Mouse (Mus musculus) midbrain, embryonic 16.5 days (tissue): Measurements from ENCODE around the gene Adssl1. TPM values are rescaled to one million over a fixed set of nuclear protein-coding genes. Genes with fewer than 3 reads are reported as not detected.
A peak's percentile ranks its signal among the peaks of the same experiment; 100 is the strongest.

Experiments
- ATAC-seq: fragments of 200-750 bp; cut with Nextera tagmentation; 2 replicates; pipeline ENCODE4 v1.8.0; 2017; ENCODE audit warnings: moderate TSS enrichment
- H3K27ac ChIP-seq: fragments of 300-500 bp; sonication (generic); 2 replicates; pipeline ENCODE4 v1.5.1; 2014; ENCODE audit warnings: mild to moderate bottlenecking, low read length, mixed read lengths
- H3K27me3 ChIP-seq: fragments of 300-500 bp; sonication (generic); 2 replicates; pipeline ENCODE4 v1.6.1; 2014; ENCODE audit warnings: low read depth, low read length, mixed read lengths; ENCODE audit not compliant: control insufficient read depth, insufficient read depth
- H3K36me3 ChIP-seq: fragments of 300-500 bp; sonication (generic); 2 replicates; pipeline ENCODE4 v1.6.1; 2014; ENCODE audit warnings: mild to moderate bottlenecking, low read length, moderate library complexity, mixed read lengths; ENCODE audit not compliant: control insufficient read depth, insufficient read depth
- H3K4me1 ChIP-seq: fragments of 300-500 bp; sonication (generic); 2 replicates; pipeline ENCODE4 v1.6.1; 2014; ENCODE audit warnings: mild to moderate bottlenecking, low read length, mixed read lengths; ENCODE audit not compliant: control insufficient read depth, insufficient read depth
- H3K4me2 ChIP-seq: fragments of 300-500 bp; sonication (generic); 2 replicates; pipeline ENCODE4 v1.6.1; 2014; ENCODE audit warnings: mild to moderate bottlenecking, low read length, mixed read lengths
- H3K4me3 ChIP-seq: fragments of 300-500 bp; sonication (generic); 2 replicates; pipeline ENCODE4 v1.5.1; 2014; ENCODE audit warnings: low read depth, mild to moderate bottlenecking, low read length, moderate library complexity, mixed read lengths
- H3K9ac ChIP-seq: fragments of 300-500 bp; sonication (generic); 2 replicates; pipeline ENCODE4 v1.6.1; 2014; ENCODE audit warnings: low read depth, low read length, mixed read lengths
- H3K9me3 ChIP-seq: fragments of 300-500 bp; sonication (generic); replicated peaks from 2 replicates; pipeline ENCODE4 v1.6.1; 2014; ENCODE audit warnings: mild to moderate bottlenecking, low read length, mixed read lengths; ENCODE audit not compliant: control insufficient read depth, poor library complexity, severe bottlenecking
- WGBS: fragments of 180-500 bp; shearing (Covaris S2); extraction: QIAGEN DNeasy Blood & Tissue Kit; methylation state at CpG from one replicate; pipeline ENCODE4 v1.1.7; 2014; 5-methylcytosine and 5-hydroxymethylcytosine counted together
- polyA plus RNA-seq: library from polyadenylated mRNA; unstranded; fragments of >200 nt; fragmentation: Nextera tagmentation; extraction: Ambion mirVana; gene quantifications from 2 replicates; pipeline ENCODE4 v1.2.1, GENCODE M21; 2015

The Adssl1 gene
- polyA plus RNA-seq, 1 experiment from 2014 or later, result 4.0 TPM

DNA sequence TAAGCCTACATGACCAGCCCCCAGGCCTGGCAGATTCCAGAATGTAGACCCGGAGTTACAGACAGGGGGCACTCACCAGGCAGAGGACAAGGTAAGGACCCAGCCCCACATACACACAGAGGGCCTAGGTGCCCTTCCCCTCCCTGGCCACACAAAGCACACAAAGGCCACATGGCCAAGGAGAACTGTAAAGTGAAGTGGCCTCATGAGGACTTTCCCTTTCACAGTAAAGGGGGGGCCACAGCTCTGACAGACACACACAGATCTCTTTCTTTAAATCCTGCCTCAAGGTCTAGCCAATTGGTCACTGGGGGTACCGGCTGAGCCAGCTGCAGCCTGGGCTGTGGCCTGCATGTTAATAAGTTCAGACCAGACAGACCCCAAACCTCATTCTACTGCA lies 44.3 kb downstream of the Adssl1 start:
- peak; percentile 32 for ATAC-seq
- Histone ChIP-seq H3K4me1 (peaks cover 40% of the 10 kb centered on the region), H3K9me3 (no peaks in the 10 kb centered on the region), H3K9ac (peak overlapping the region; percentile 40), H3K27ac (peak overlapping the region; percentile 66), H3K4me3 (no peak overlapping the region), H3K4me2 (peak overlapping the region; percentile 28), H3K36me3 (peaks cover 26% of the 10 kb centered on the region), H3K27me3 (no peaks in the 10 kb centered on the region)
- WGBS, result 12% methylated on average over 2 of the region's 2 CpGs

DNA sequence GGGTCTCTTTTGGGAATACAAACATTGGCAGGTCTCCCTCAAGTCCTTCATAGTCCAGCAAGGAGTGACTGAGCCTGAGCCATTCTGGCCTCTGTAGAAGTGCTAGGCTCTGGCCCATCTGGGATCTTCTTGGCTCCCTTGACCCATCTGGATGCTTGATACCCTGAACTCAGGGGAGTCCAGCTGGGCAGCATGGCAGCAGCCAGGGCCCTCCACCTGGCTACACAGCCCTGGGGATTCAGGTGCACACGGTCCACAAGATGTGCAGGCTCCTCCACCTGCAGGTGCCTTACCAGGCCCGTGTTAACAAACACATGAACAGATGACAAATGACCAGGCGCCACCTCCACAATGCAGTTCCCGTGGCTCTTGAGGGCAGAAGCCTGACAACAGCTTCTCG lies 44.8 kb downstream of the Adssl1 start:
- 50% methylated on average over 5 of the region's 5 CpGs for WGBS
- H3K4me2 ChIP-seq, result no peak overlapping the region
- H3K9ac ChIP-seq, result peak overlapping the region; percentile 46

DNA sequence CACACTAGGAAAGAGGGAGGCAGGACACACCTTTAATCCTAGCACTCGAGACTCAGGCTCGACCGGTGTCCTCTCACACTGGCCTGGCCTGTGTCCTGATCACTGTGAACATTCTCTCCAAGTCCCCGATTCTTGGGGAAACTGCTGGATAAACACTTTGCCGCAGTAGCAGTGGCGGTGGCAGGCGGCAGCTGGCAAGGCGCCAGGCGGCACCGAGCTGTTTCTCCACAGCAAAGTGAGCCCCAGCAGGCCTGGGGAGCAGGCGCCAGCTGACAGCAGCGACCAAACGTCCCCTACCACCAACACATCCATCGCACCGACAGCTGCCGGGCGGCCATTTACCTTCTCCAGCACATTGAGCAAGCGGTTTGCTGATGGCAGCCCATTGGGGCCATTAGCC lies 45.6 kb downstream of the Adssl1 start:
- no peak overlapping the region for H3K4me3 ChIP-seq
- peak overlapping the region; percentile 37 for H3K9ac ChIP-seq
- 26% methylated on average over 18 of the region's 18 CpGs for WGBS
- H3K27ac ChIP-seq, result peak overlapping the region; percentile 77
- ATAC-seq, result no peak
- H3K4me1 ChIP-seq, result peaks cover 40% of the 10 kb centered on the region
- H3K4me2 ChIP-seq, result peak overlapping the region; percentile 19; the same call in 1 of the 2 replicates
- no peaks in the 10 kb centered on the region for H3K27me3 ChIP-seq
- H3K9me3 ChIP-seq, result no peaks in the 10 kb centered on the region
- H3K36me3 ChIP-seq, result peaks cover 24% of the 10 kb centered on the region; the same call in 1 of the 2 replicates

More for the DNA sequence above, 44.8 kb downstream of the Adssl1 start:
- ATAC-seq, result no peak
- Histone ChIP-seq H3K9me3 (no peaks in the 10 kb centered on the region), H3K27me3 (no peaks in the 10 kb centered on the region), H3K4me3 (no peak overlapping the region), H3K36me3 (peaks cover 25% of the 10 kb centered on the region; the same call in 1 of the 2 replicates), H3K4me1 (peaks cover 40% of the 10 kb centered on the region), H3K27ac (peak overlapping the region; percentile 77)

DNA sequence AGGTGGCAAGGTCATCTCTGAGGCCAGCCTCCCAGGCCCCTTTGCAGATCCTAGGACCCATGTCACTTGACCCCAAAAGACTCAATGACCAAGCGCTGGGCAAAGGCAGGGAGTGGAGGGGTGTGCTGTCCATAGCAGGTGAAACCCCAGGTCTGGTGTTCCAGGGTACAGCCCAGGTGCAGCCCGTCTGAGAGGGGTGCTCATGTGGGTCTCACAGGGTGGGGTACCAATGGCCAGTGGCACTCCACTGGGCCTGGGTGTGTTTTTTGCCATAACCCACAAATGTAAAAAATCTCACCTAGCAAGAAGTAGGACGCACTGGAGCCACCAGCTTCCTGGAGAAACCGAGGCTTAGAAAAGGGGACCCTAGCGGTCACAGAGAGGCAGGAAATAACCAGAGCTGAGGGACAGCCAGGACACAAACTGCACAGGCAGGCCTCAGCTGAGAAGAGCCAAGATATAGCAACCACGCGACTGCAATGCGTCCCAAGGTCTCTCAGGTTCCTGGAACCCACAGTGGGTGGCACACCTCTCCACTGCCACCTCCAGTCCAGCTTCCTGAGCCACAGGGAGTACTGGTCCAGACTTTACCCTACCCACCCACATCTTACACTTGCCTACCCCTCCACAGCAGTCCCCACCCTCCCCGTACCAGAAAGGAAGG lies 46.2 kb downstream of the Adssl1 start:
- H3K9me3 ChIP-seq, result no peaks in the 10 kb centered on the region
- H3K9ac ChIP-seq, result peak overlapping the region; percentile 37

DNA sequence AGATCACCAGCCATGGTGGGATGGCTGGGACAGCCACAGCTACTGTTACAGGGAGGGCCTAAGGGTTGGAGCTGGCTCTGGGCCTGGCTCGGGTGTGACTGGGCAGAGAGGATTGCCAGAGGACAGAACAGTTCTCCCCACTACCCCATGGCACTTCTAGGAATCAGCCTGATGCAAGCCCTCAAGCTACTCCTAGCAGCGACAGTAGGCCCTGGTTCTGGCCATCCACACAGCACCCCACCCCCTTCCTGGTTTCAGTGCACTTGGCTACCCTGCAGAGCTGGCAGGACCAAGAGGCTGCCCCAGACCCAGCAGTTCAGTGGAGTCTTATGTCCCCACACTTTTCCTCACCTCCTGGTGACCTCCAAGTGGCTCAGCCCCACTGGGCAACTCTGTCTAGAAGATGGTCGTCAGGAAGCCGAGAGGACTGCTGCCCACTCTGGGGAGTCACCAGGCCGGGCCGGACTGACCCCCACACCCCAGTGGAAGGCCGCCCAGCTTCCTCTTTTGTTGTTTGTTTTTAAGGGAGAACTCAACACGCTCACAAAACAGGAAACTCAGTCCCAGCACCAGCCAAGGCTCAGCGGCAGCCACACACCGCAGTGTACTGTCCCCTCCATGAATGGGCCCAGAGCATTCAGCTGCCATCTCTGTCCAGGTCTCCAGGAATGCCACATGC lies 47.9 kb downstream of the Adssl1 start:
- H3K9me3 ChIP-seq, result no peaks in the 10 kb centered on the region
- H3K4me3 ChIP-seq, result no peak overlapping the region
- no peak overlapping the region for H3K9ac ChIP-seq
- no peaks in the 10 kb centered on the region for H3K27me3 ChIP-seq
- WGBS, result 81% methylated on average over 10 of the region's 10 CpGs
- H3K27ac ChIP-seq, result no peak overlapping the region
- ATAC-seq, result no peak
- H3K4me1 ChIP-seq, result peaks cover 48% of the 10 kb centered on the region
- H3K4me2 ChIP-seq, result no peak overlapping the region
- peaks cover 12% of the 10 kb centered on the region; the same call in 1 of the 2 replicates for H3K36me3 ChIP-seq

More for the DNA sequence above, 46.2 kb downstream of the Adssl1 start:
- Histone ChIP-seq H3K27ac (peak overlapping the region; percentile 77), H3K27me3 (no peaks in the 10 kb centered on the region), H3K36me3 (peaks cover 19% of the 10 kb centered on the region; the same call in 1 of the 2 replicates), H3K4me2 (peak overlapping the region; percentile 19; the same call in 1 of the 2 replicates), H3K4me1 (peaks cover 39% of the 10 kb centered on the region), H3K4me3 (no peak overlapping the region)
- no peak for ATAC-seq
- WGBS, result 90% methylated on average over 9 of the region's 9 CpGs

DNA sequence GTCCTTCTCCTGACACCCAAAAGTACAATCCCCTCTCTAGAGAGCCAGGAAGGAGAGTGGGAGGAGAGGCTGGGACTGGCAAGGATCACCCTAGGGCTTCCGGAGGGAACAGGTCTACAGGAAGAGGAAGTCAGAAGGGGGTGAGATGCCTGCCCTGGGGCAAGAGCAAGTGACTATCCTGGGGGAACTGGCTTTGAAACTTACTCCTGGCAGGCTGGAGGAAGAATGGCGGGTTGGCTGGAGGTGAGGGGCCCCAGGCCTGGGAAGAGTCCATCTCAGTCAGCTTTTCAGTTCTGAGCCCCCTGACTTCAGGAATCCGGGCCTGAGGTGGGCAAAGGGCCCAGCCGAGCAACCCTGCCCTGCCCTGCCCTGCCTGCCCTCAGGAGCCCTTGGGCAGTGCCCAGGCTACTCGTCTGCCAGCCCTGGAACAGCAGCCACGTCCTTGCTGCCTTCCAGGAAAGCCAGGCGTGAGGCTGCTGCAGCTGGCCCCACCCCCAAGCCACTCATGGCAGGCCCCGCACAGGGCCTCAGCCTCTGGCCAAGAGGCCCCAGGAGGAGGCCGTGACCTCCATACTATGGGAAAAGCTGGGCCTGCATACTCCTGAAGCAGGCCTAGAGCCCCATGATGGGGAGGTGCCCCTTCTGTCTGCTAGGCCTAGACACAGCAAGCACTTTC lies 51.0 kb downstream of the Adssl1 start:
- H3K4me3 ChIP-seq, result no peak overlapping the region
- no peak overlapping the region for H3K9ac ChIP-seq
- H3K4me1 ChIP-seq, result peaks cover 32% of the 10 kb centered on the region
- H3K27ac ChIP-seq, result no peak overlapping the region
- H3K4me2 ChIP-seq, result no peak overlapping the region
- ATAC-seq, result no peak
- no peaks in the 10 kb centered on the region for H3K27me3 ChIP-seq
- 49% methylated on average over 9 of the region's 9 CpGs for WGBS
- H3K36me3 ChIP-seq, result peaks cover 12% of the 10 kb centered on the region; the same call in 1 of the 2 replicates
- H3K9me3 ChIP-seq, result no peaks in the 10 kb centered on the region

DNA sequence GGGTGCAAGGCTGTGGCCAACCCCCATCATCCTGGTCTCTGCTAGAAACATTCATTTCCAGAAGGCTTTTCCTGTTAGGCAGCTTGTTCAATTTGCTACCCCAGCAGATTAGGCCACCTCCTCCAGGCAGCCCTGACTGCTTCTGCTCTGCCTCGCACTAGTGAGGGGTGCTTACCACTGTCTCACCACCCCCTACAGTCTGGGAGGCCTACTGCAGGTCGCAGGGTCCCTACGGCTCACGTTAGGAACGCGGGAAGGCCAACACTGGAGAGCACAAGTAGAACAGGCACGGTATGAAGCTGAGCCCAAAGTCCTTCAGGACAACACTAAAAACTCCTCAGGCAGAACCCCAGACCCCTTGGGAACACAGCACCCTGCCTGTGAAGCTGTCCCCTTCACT lies 52.0 kb downstream of the Adssl1 start:
- no peak overlapping the region for H3K27ac ChIP-seq

DNA sequence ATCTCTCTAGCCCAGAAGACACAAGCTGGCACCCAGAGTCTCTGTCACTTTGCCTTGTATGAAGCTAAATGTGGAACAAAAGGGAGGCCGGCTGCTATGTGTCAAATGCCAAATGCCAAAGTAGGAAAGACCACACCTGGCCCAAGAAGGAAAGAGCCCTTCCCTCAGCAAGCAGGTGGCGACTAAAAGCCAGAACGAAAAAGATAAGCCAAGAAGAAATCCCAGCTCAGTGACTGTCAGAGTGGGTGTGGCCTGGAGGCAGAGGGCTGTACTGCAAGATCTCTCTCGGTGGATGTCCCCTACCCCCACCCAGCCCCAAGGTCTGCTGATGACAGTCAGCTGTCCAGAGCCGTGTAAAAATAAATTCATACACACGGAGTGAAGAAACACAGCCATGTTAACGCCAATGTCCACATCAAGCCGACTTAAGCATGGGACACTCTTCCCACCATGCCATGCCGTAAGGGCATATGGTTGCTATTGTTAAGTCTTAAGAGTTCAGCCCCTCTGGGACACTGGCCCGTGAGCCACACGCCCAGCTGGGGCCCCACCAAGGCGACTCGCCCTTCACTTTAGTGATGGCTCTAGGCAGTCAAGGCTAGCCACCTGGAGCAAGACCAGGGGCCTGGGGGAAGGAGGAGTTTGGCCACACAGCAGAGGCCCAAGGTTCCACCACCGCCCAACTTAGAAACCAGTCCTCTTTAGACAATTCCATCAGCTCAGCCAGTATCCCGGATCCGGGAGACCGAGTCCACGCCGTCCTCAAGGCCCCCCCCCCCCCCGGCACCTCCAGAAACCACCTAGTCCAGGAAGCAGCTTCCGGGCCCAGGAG lies 53.1 kb downstream of the Adssl1 start:
- peak overlapping the region; percentile 91 for H3K27ac ChIP-seq
- ATAC-seq, result no peak
- H3K36me3 ChIP-seq, result peaks cover 12% of the 10 kb centered on the region; the same call in 1 of the 2 replicates
- WGBS, result 4% methylated on average over 21 of the region's 21 CpGs
- peaks cover 6% of the 10 kb centered on the region for H3K27me3 ChIP-seq
- H3K9me3 ChIP-seq, result no peaks in the 10 kb centered on the region
- peak overlapping the region; percentile 92 for H3K4me2 ChIP-seq
- H3K4me3 ChIP-seq, result peak overlapping the region; percentile 97
- peaks cover 29% of the 10 kb centered on the region for H3K4me1 ChIP-seq
- peak overlapping the region; percentile 96 for H3K9ac ChIP-seq

More for the DNA sequence above, 52.0 kb downstream of the Adssl1 start:
- peak overlapping the region; percentile 96; the same call in 1 of the 2 replicates for H3K9ac ChIP-seq
- peak overlapping the region; percentile 92 for H3K4me2 ChIP-seq
- no peak for ATAC-seq
- no peak overlapping the region; the same call in 1 of the 2 replicates for H3K4me3 ChIP-seq
- H3K27me3 ChIP-seq, result no peaks in the 10 kb centered on the region
- no peaks in the 10 kb centered on the region for H3K9me3 ChIP-seq
- H3K4me1 ChIP-seq, result peaks cover 29% of the 10 kb centered on the region
- peaks cover 12% of the 10 kb centered on the region; the same call in 1 of the 2 replicates for H3K36me3 ChIP-seq
- 78% methylated on average over 7 of the region's 7 CpGs for WGBS
